Mouse (Mus musculus) monocyte, adult 5-6 weeks (primary cell): Measurements from ENCODE around the gene Fam104a. TPM values are rescaled to one million over a fixed set of nuclear protein-coding genes. Genes with fewer than 3 reads are reported as not detected.

Source experiments
- ATAC-seq: fragments of 153-309, 156-312 bp; replicated peaks from 2 replicates; pipeline ENCODE4 v1.8.0; 2017; ENCODE audit warnings: mild to moderate bottlenecking; ENCODE audit not compliant: low TSS enrichment, insufficient number of reproducible peaks, severe bottlenecking, poor library complexity, low FRiP score
- total RNA-seq: library from RNA; stranded (forward); fragments of 200-1000, 200-491, 200-594 nt; gene quantifications from 3 replicates; pipeline ENCODE4 v1.2.3, GENCODE M21; 2017

Fam104a gene
- total RNA-seq, 1 experiment from 2014 or later, result 17.2 TPM

DNA sequence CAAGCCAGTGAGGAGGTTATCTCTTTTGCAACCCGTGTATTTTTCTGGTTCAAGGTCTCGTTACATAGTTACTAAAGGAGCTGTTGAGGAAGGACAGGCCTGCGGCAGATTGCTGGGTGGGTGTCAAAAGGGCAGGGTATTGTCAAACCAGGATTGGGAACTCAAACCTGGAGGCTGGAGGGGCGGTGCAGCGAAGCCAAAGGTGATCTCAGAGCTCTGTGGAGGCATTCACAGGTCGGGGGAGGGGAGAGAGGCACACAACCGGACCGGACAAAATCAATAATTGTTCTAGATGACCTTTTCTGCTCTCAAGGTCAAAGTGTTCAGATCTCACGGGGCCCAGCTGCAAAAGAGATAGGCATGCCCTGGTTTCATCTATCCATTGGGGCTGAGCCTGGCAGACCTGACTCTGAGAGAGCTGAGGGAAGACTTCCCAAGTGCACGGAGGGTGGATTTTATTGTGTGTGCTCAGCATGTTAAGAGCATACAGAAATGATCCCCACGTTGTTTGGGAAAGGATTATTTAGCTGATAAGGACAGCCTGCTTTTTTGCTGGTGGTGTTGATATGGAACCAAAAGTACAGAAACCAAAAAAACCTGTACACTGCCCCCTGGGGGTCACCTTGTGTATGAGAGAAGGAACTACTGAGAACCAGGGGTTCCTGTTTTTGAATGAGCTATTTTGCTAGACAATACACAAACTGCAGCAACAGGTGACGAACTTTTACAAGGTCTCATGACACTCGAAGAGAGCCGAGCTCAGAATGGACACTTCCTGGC, 66.6 kb downstream of the Fam104a start:
- ATAC-seq, result peak; percentile 59

GRCm38 (mm10) chr11:113614476-113614875, 69.5 kb downstream of the Fam104a start:
- no peak for ATAC-seq

DNA sequence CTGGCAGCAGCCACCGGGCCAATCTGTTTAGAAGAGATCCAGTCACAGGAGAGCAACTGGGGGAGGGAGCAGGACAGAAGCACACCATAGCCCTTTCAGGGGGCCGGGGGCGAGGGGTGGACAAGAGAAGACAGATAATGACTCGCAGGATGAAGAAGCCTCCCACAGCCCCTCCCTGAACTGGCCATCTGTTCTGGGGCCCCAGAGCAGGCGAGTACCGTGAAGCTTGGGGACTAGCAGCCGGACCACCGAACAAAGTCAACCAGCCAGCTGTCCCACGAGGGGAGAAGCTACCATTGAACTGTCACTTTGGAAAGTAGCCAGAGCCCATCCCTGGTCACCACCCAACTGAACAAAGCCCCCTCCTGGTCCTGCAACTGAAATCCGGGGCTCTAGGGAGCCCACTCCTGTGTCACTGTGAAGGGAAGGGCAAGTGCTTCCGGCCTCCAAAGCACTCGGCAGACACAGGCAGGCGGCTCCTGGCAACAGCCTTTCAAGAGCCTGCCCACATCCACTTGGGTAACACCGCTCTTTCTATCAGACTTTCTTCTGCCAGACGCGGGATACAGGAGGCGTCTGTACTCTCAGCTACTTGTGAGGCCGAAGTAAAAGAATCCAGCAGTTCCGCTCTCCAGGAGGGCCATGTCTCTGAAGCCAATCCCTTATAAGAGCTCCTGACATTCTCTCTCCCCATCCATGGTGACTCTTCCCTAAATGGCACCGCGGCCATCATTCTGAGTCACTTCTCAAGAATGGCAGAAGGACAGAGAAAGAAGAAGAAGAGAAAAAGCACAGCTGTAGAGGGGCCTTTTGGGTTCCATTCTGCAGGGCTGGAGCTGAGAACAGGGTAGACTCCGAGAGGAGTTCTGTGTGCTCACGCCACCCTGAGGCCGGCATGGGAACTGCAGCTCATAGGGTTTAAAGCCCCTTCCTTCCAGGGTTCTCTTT, 72.0 kb downstream of the Fam104a start:
- ATAC-seq, result 0 out of 2 replicates have a peak, but pooled peaks have one; percentile 41

Other genes with a start within 250 kb of the Fam104a start
- gene Sstr2, start 64.8 kb downstream of the Fam104a start, total RNA-seq, result 0.29 TPM in 1 of 3 replicates, not detected in the others
- 15.0 to 35.6 TPM (median 20.2 TPM) in 3 replicates for gene Cog1, start 35.0 kb downstream of the Fam104a start, total RNA-seq
- gene Slc39a11, start 34.1 kb downstream of the Fam104a start, total RNA-seq, result 7.1 to 9.8 TPM (median 8.9 TPM) in 3 replicates
- gene D11Wsu47e, start 257 bp upstream of the Fam104a start, total RNA-seq, result 5.9 to 15.9 TPM (median 13.4 TPM) in 3 replicates
- not detected in 3 replicates for gene Cpsf4l, start 25.9 kb upstream of the Fam104a start, total RNA-seq
- 12.2 to 24.2 TPM (median 16.6 TPM) in 3 replicates for gene Cdc42ep4, start 67.7 kb upstream of the Fam104a start, total RNA-seq